ENCODE assay signal across 11 mouse cellular contexts in genomic region chr10:100030980-100031516, GRCm38 (mm10). TPM values are rescaled to one million over a fixed set of nuclear protein-coding genes. Genes with fewer than 3 reads are reported as not detected.
DNase-seq lines count a peak whose midpoint lies in the region; ATAC-seq and TF ChIP-seq lines count a peak whose summit lies in the region.
"Had no signal": no experiment of that assay in that cellular context is flagged by ENCODE, and none has a peak within 500 bp of the region (broad histone marks: within the 10 kb centered on the region; RNA-seq: fewer than 3 reads in every experiment).

No protein-coding gene starts in this region.

- no peak for DNase-seq in cerebellum, postnatal 25 days
- DNase-seq in kidney, adult 18-20 months: no peak
- DNase-seq in neural tube, embryonic 10.5 days (ENCODE audit: extremely low spot score, low spot score): no peak
- DNase-seq in stomach, postnatal 0 days (ENCODE audit: low spot score): no peak
- DNase-seq in layer of hippocampus, adult 9-10 months (ENCODE audit: low spot score): no peak
- DNase-seq: cerebellum, adult 18-20 months had no signal

- no peak for TF ChIP-seq CTCF in stomach, postnatal 0 days (IDR thresholded peaks at IDR 0.05; ENCODE audit: low read depth)

- no peak overlapping the region for H3K27ac ChIP-seq in kidney, embryonic 14.5 days (ENCODE audit: low read depth, low read length)
- H3K27ac ChIP-seq in neural tube, embryonic 14.5 days (ENCODE audit: low read depth, low read length): no peak overlapping the region
- H3K27ac ChIP-seq in stomach, postnatal 0 days (replicated peaks): no peak overlapping the region
- H3K27ac ChIP-seq: embryonic facial prominence, embryonic 12.5 days; limb, embryonic 12.5 days had no signal

- H3K4me2 ChIP-seq in kidney, embryonic 14.5 days (replicated peaks; ENCODE audit: low read depth, low read length): no peak overlapping the region
- H3K4me2 ChIP-seq in neural tube, embryonic 14.5 days (ENCODE audit: low read depth, low read length): no peak overlapping the region
- H3K4me2 ChIP-seq in stomach, postnatal 0 days (replicated peaks; ENCODE audit: low read depth): peak overlapping the region; percentile 36
- H3K4me2 ChIP-seq: limb, embryonic 12.5 days had no signal

- WGBS in kidney, embryonic 14.5 days: 73% methylated on average over 12 of the region's 12 CpGs
- 86% methylated on average over 12 of the region's 12 CpGs for WGBS in neural tube, embryonic 14.5 days
- WGBS in stomach, postnatal 0 days: 45% methylated on average over 12 of the region's 12 CpGs

- H3K4me1 ChIP-seq in kidney, embryonic 14.5 days (ENCODE audit: control insufficient read depth, insufficient read depth, low read length): peaks cover 6% of the 10 kb centered on the region; the same call in 1 of the 2 replicates
- no peaks in the 10 kb centered on the region for H3K4me1 ChIP-seq in neural tube, embryonic 14.5 days (ENCODE audit: control insufficient read depth, insufficient read depth, low read length)
- H3K4me1 ChIP-seq in stomach, postnatal 0 days (replicated peaks; ENCODE audit: control insufficient read depth, insufficient read depth): 0 out of 2 replicates have a peak, but pooled peaks cover 5% of the 10 kb centered on the region
- H3K4me1 ChIP-seq: embryonic facial prominence, embryonic 12.5 days had no signal

- H3K36me3 ChIP-seq in kidney, embryonic 14.5 days (ENCODE audit: control insufficient read depth, insufficient read depth, low read length): no peaks in the 10 kb centered on the region
- H3K36me3 ChIP-seq in neural tube, embryonic 14.5 days (ENCODE audit: control insufficient read depth, insufficient read depth, low read length): no peaks in the 10 kb centered on the region
- no peaks in the 10 kb centered on the region for H3K36me3 ChIP-seq in stomach, postnatal 0 days (ENCODE audit: control insufficient read depth, insufficient read depth, low read length)
- H3K36me3 ChIP-seq: embryonic facial prominence, embryonic 12.5 days; limb, embryonic 12.5 days had no signal

- H3K4me3 ChIP-seq in kidney, embryonic 14.5 days (ENCODE audit: low read length): no peak overlapping the region
- no peak overlapping the region for H3K4me3 ChIP-seq in neural tube, embryonic 14.5 days (ENCODE audit: low read depth, low read length)
- H3K4me3 ChIP-seq in stomach, postnatal 0 days (ENCODE audit: low read depth, low read length): 0 out of 2 replicates have a peak overlapping the region, but pooled peaks have one; percentile 10
- H3K4me3 ChIP-seq: embryonic facial prominence, embryonic 12.5 days; limb, embryonic 12.5 days had no signal

- no peak overlapping the region for H3K9ac ChIP-seq in kidney, embryonic 14.5 days (ENCODE audit: low read depth, low read length)
- no peak overlapping the region for H3K9ac ChIP-seq in neural tube, embryonic 14.5 days (replicated peaks; ENCODE audit: low read depth, low read length)
- no peak overlapping the region for H3K9ac ChIP-seq in stomach, postnatal 0 days (ENCODE audit: low read length)
- H3K9ac ChIP-seq: embryonic facial prominence, embryonic 12.5 days; limb, embryonic 12.5 days had no signal

- ATAC-seq in cerebellum, adult (ENCODE audit: insufficient number of reproducible peaks, low FRiP score, low TSS enrichment): 0 out of 2 replicates have a peak, but pooled peaks have one; percentile 17
- 0 out of 2 replicates have a peak, but pooled peaks have one; percentile 35 for ATAC-seq in kidney, embryonic 14.5 days (ENCODE audit: low FRiP score, low TSS enrichment)
- ATAC-seq in neural tube, embryonic 14.5 days (ENCODE audit: low read depth): peak; percentile 41; the same call in 1 of the 2 replicates
- ATAC-seq in stomach, postnatal 0 days (ENCODE audit: low FRiP score, low TSS enrichment): peak; percentile 45; the same call in 1 of the 2 replicates

- H3K9me3 ChIP-seq in kidney, embryonic 14.5 days (ENCODE audit: control insufficient read depth, low read length): no peaks in the 10 kb centered on the region
- no peaks in the 10 kb centered on the region for H3K9me3 ChIP-seq in neural tube, embryonic 14.5 days (ENCODE audit: control insufficient read depth, low read length)
- no peaks in the 10 kb centered on the region for H3K9me3 ChIP-seq in stomach, postnatal 0 days (ENCODE audit: control insufficient read depth, low read length)
- H3K9me3 ChIP-seq: embryonic facial prominence, embryonic 12.5 days; limb, embryonic 12.5 days had no signal

- TF ChIP-seq EP300 in stomach, postnatal 0 days (optimal IDR thresholded peaks at IDR 0.05): no peak

- H3K27me3 ChIP-seq in kidney, embryonic 14.5 days (ENCODE audit: control insufficient read depth, insufficient read depth, low read length): no peaks in the 10 kb centered on the region
- no peaks in the 10 kb centered on the region for H3K27me3 ChIP-seq in neural tube, embryonic 14.5 days (ENCODE audit: control insufficient read depth, insufficient read depth, low read length)
- no peaks in the 10 kb centered on the region for H3K27me3 ChIP-seq in stomach, postnatal 0 days (ENCODE audit: control insufficient read depth, insufficient read depth, low read length)
- H3K27me3 ChIP-seq: embryonic facial prominence, embryonic 12.5 days had no signal

RNA-seq across cellular contexts. Expression of gene Kitl, which starts 15.6 kb away (rescaled TPM):
- polyA plus RNA-seq in kidney, embryonic 14.5 days (2014; fragmentation: Nextera tagmentation; extraction: Ambion mirVana): 16.7 and 35.2 TPM in 2 replicates
- 39.4 and 40.4 TPM in 2 replicates for polyA plus RNA-seq in neural tube, embryonic 14.5 days (2014; fragmentation: Nextera tagmentation; extraction: Ambion mirVana)
- polyA plus RNA-seq in stomach, postnatal 0 days (2015; fragmentation: Nextera tagmentation; extraction: Ambion mirVana): 13.9 and 20.6 TPM in 2 replicates
